Mouse (Mus musculus) hindbrain, postnatal 0 days (tissue): ENCODE data around the gene Lonp2. TPM values are rescaled to one million over a fixed set of nuclear protein-coding genes. Genes with fewer than 3 reads are reported as not detected.

ENCODE experiments used
- ATAC-seq: fragments of 200-750 bp; cut with Nextera tagmentation; 2 replicates; pipeline ENCODE4 v1.8.0; 2017; ENCODE audit warnings: mild to moderate bottlenecking, moderate TSS enrichment, moderate library complexity
- DNase-seq: peaks from one replicate; pipeline ENCODE4 v3.0.0-alpha.2; 2015; ENCODE audit warnings: low spot score
- H3K27ac ChIP-seq: fragments of 300-500 bp; sonication (generic); 2 replicates; pipeline ENCODE4 v1.5.1; 2014; ENCODE audit warnings: mild to moderate bottlenecking
- H3K27me3 ChIP-seq: fragments of 300-500 bp; sonication (generic); 2 replicates; pipeline ENCODE4 v1.6.1; 2014; ENCODE audit warnings: low read length, mixed read lengths; ENCODE audit not compliant: insufficient read depth
- H3K36me3 ChIP-seq: fragments of 300-500 bp; sonication (generic); 2 replicates; pipeline ENCODE4 v1.6.1; 2014; ENCODE audit warnings: low read length, mixed read lengths; ENCODE audit not compliant: insufficient read depth
- H3K4me1 ChIP-seq: fragments of 300-500 bp; sonication (generic); 2 replicates; pipeline ENCODE4 v1.6.1; 2014; ENCODE audit warnings: antibody characterized with exemption, low read length, mixed read lengths; ENCODE audit not compliant: insufficient read depth
- H3K4me2 ChIP-seq: fragments of 300-500 bp; sonication (generic); 2 replicates; pipeline ENCODE4 v1.6.1; 2014; ENCODE audit warnings: low read depth, mild to moderate bottlenecking, low read length, moderate library complexity, mixed read lengths
- H3K4me3 ChIP-seq: fragments of 300-500 bp; sonication (generic); 2 replicates; pipeline ENCODE4 v1.5.1; 2014; ENCODE audit warnings: low read length
- H3K9ac ChIP-seq: fragments of 300-500 bp; sonication (generic); replicated peaks from 2 replicates; pipeline ENCODE4 v1.6.1; 2014; ENCODE audit warnings: mild to moderate bottlenecking, low read length, moderate library complexity, mixed read lengths
- H3K9me3 ChIP-seq: fragments of 300-500 bp; sonication (generic); 2 replicates; pipeline ENCODE4 v1.6.1; 2016; ENCODE audit warnings: low read length, mixed read lengths
- CTCF ChIP-seq: IDR thresholded peaks from 2 replicates; pipeline ENCODE4 v1.5.1; 2016; ENCODE audit warnings: antibody characterized with exemption, control low read depth, low read depth
- WGBS: fragments of 180-500 bp; shearing (Covaris S2); extraction: QIAGEN DNeasy Blood & Tissue Kit; methylation state at CpG from one replicate; pipeline ENCODE4 v1.1.7; 2014; 5-methylcytosine and 5-hydroxymethylcytosine counted together
- polyA plus RNA-seq: library from polyadenylated mRNA; unstranded; fragments of >200 nt; fragmentation: Nextera tagmentation; extraction: Ambion mirVana; gene quantifications from 2 replicates; pipeline ENCODE4 v1.2.1, GENCODE M21; 2015
- total RNA-seq: library from RNA; depleted of rRNA; stranded (reverse); fragments of >200 nt; gene quantifications from 2 replicates; pipeline ENCODE4 v1.2.3, GENCODE M21; 2014

The Lonp2 gene
- total and polyA plus RNA-seq, 2 experiments from 2014 or later = 58.8 to 65.2 TPM

DNA sequence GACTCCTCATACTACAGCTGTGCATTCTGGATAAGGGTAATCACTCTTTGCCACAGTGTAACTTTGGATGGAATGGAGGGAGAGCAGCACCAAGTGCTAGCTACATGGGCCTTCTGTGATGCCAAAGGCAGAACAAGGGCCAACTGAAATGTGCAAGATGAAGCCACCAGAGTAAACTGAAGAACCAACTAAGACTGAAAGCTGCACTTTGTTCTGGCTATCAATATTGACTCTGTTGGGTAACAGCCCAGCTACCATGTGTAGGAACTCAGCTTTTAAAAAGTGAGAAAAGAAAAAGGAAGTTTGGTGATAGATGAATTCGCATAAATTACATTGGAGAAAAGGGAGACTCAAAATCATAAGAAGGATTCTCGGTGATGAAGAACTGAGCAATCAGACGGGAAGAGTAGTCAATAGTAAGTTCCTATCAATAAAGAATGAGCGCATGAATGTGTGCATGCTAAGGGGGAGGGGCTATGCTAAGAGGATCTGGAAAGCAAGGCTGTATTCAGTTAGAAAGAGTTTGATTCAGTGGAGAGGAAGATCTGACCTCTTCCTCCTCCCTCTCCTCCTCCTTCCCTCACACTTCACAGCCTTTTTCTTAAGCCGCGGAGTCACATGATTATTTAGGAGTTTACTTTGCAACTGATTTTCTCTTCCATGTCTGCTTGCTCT, 8.6 kb upstream of the Lonp2 start:
- no peak for DNase-seq
- Histone ChIP-seq H3K9me3 (no peaks in the 10 kb centered on the region), H3K9ac (no peak overlapping the region), H3K27ac (no peak overlapping the region), H3K36me3 (no peaks in the 10 kb centered on the region), H3K27me3 (no peaks in the 10 kb centered on the region), H3K4me2 (no peak overlapping the region), H3K4me3 (no peak overlapping the region), H3K4me1 (no peaks in the 10 kb centered on the region)
- no peak for ATAC-seq
- TF ChIP-seq CTCF = no peak
- 82% methylated on average over 6 of the region's 6 CpGs for WGBS

DNA sequence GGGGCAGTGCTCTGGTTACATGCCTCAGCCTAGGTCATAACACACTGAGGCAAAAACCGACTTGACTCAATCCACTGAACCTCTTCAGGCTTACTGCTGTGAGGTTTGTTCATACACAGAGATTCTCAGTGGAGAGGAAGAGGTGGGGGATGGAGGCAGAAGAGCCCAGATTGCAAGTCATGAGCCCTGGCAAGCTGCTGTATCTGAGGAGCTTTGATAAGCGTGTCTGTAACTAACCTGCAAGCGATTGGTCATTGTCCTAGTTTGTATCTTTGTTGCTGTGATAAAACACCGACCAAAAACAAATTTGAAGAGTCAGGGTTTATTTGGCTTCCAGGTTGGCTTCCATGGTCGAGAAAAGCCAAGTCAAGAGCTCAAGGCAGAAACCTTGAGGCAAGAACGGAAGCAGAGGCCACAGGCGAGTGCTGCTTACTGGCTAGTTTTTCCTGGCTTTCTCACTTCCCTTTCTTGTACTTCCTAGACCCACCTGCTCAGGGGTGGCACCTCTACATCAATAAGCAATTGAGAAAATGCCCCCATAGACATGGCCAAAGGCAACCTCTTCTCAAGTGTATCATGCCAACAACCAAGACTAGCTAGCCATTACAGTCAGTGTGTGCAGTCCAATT, 6.0 kb upstream of the Lonp2 start:
- TF ChIP-seq CTCF = no peak
- ATAC-seq = no peak
- WGBS = 72% methylated on average over 7 of the region's 7 CpGs
- Histone ChIP-seq H3K4me1 (no peaks in the 10 kb centered on the region), H3K9me3 (no peaks in the 10 kb centered on the region), H3K4me2 (no peak overlapping the region), H3K27me3 (no peaks in the 10 kb centered on the region), H3K4me3 (no peak overlapping the region), H3K27ac (no peak overlapping the region), H3K9ac (no peak overlapping the region), H3K36me3 (no peaks in the 10 kb centered on the region)
- DNase-seq = no peak

DNA sequence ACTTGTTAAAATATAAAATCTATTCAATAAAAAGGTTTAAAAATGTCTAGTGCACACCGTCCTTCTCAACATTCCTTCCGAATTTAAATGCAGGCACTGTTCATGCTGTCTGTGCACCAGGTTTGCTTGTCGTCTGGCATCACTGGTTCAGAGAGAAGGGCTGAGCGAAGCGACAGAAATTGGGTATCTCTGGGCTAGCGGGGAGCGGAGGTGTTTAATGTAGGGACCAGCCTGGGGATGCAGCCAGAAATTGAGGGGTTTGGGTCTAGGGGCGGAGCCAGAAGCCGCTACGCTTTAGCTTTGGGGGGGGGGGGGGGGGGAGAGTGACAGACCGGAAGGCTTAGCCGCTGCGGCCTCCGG, 312 bp upstream of the Lonp2 start:
- peak overlapping the region; percentile 68 for H3K9ac ChIP-seq
- H3K4me2 ChIP-seq = peak overlapping the region; percentile 74
- ATAC-seq (no peak), DNase-seq (no peak)
- H3K4me1 ChIP-seq = 0 out of 2 replicates have a peak, but pooled peaks cover 3% of the 10 kb centered on the region
- no peak for TF ChIP-seq CTCF
- under 1% methylated on average over 13 of the region's 14 CpGs for WGBS
- no peaks in the 10 kb centered on the region for H3K36me3 ChIP-seq
- peak overlapping the region; percentile 87 for H3K27ac ChIP-seq
- no peaks in the 10 kb centered on the region for H3K9me3 ChIP-seq
- H3K4me3 ChIP-seq = peak overlapping the region; percentile 92
- no peaks in the 10 kb centered on the region for H3K27me3 ChIP-seq

DNA sequence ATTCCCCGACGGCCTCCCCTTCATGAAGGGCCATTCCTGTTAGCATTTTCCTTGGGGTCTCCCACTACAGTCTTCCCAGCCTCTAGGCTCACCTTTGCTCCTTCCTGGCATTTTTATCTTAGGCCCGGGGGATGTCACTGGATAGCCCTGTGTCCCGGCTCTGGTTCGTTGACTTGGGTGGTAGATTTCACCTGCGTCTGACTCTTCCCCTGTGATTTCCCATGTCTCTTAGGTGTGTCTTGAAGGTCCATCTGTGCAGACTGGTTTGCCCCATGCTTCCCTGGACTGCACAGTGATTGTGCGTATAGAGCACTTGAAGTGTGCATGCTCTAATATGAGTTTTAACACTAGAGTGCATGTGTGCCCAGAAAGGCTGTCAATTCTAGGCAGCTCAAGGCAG, 1.1 kb downstream of the Lonp2 start:
- Histone ChIP-seq H3K4me2 (peak overlapping the region; percentile 74), H3K27ac (no peak overlapping the region), H3K9ac (peak overlapping the region; percentile 67; the same call in 1 of the 2 replicates), H3K27me3 (no peaks in the 10 kb centered on the region), H3K4me3 (peak overlapping the region; percentile 92), H3K36me3 (no peaks in the 10 kb centered on the region), H3K9me3 (no peaks in the 10 kb centered on the region), H3K4me1 (0 out of 2 replicates have a peak, but pooled peaks cover 3% of the 10 kb centered on the region)
- WGBS = 52% methylated on average over 7 of the region's 7 CpGs
- DNase-seq (no peak), ATAC-seq (no peak)
- no peak for TF ChIP-seq CTCF

DNA sequence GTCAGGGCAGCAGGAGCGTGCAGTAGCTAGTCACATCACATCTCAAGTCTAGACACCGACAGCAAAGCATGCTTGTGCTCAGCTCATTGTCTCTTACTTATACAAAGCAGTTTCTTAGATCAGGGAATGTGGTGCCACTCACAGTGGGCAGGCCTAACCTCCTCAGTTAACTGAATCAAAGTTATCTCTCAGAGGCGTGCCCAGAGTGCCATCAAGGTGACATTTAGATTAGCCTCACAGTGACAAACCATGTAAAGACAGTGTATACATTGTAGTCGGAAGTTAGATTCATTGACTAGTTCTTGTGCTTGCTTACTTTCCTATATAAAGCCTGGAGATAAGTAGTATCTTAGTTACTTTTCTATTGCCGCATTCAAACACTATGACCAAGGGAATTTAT, 6.4 kb downstream of the Lonp2 start:
- 0 out of 2 replicates have a peak, but pooled peaks cover 3% of the 10 kb centered on the region for H3K4me1 ChIP-seq
- H3K4me3 ChIP-seq = no peak overlapping the region
- ATAC-seq (no peak), DNase-seq (no peak)
- H3K27ac ChIP-seq = no peak overlapping the region
- no peak overlapping the region for H3K4me2 ChIP-seq
- WGBS = 89% methylated on average over 5 of the region's 5 CpGs
- no peak for TF ChIP-seq CTCF
- H3K36me3 ChIP-seq = peaks cover 9% of the 10 kb centered on the region; the same call in 1 of the 2 replicates
- H3K9me3 ChIP-seq = no peaks in the 10 kb centered on the region
- no peak overlapping the region for H3K9ac ChIP-seq
- no peaks in the 10 kb centered on the region for H3K27me3 ChIP-seq

DNA sequence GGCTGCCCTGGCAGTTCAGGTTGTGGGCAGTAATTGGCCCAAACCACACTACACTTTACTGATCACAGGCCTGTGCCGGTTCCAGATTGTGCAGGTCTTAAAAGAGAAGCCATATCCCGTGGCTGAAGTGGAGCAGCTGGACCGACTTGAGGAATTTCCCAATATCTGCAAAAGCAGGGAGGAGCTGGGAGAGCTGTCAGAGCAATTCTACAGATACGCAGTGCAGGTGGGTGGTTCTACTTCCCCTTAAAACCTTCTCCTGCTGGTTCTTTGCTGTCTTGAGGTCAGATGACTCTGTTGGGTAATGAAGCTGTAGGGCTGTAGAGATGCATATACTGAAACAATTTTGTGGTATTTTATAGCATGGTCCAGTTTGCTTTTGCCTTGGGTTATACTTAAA, 7.6 kb downstream of the Lonp2 start:
- no peaks in the 10 kb centered on the region for H3K27me3 ChIP-seq
- no peaks in the 10 kb centered on the region for H3K4me1 ChIP-seq
- H3K36me3 ChIP-seq = peaks cover 9% of the 10 kb centered on the region; the same call in 1 of the 2 replicates
- ATAC-seq (no peak), DNase-seq (no peak)
- no peak overlapping the region for H3K4me3 ChIP-seq
- no peak for TF ChIP-seq CTCF
- 92% methylated on average over 4 of the region's 4 CpGs for WGBS
- no peak overlapping the region for H3K4me2 ChIP-seq
- no peak overlapping the region for H3K9ac ChIP-seq
- no peak overlapping the region for H3K27ac ChIP-seq
- H3K9me3 ChIP-seq = no peaks in the 10 kb centered on the region

DNA sequence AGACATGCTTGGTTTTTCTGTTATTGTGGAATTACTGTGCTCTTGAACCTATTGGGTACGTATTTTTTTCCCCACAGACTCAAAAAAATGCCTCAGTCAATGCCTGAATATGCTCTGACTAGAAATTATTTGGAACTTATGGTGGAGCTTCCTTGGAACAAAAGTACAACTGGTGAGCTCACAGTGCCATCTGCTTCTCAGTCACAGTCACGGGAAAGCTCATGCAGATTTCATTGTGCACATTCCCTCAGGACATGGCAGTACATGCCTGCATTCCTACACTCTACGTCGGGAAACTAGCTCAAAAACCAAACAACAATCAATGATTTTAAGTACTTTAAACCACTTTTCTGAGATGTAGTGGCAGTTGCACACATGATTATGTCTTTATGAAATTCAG, 14.0 kb downstream of the Lonp2 start:
- DNase-seq (no peak), ATAC-seq (no peak)
- TF ChIP-seq CTCF = no peak
- Histone ChIP-seq H3K4me1 (no peaks in the 10 kb centered on the region), H3K9ac (no peak overlapping the region), H3K36me3 (peaks cover 33% of the 10 kb centered on the region), H3K4me2 (no peak overlapping the region), H3K4me3 (no peak overlapping the region), H3K27me3 (no peaks in the 10 kb centered on the region), H3K27ac (no peak overlapping the region), H3K9me3 (no peaks in the 10 kb centered on the region)
- WGBS = 71% methylated on average over 4 of the region's 4 CpGs
